Mouse (Mus musculus): ENCODE measurements around the gene 1700029I15Rik. TPM values are rescaled to one million over a fixed set of nuclear protein-coding genes. Genes with fewer than 3 reads are reported as not detected.
A peak's percentile ranks its signal among the peaks of the same experiment; 100 is the strongest.

1700029I15Rik gene
- total RNA-seq, 2 experiments from 2014 or later = 5.3 TPM

- intact Hi-C loops (cut with DNase I) = no loop called here
Observed at GRCm38 (mm10) chr2:92423702-92424461, 41.5 kb downstream of the 1700029I15Rik start.

GRCm38 (mm10) chr2:92424462-92425308 is 42.3 kb downstream of the 1700029I15Rik start:
- intact Hi-C loops (cut with DNase I) = no loop called here
- no peak for DNase-seq (ENCODE audit: extremely low spot score in 1 of 2, low spot score in 2 of 2)
- Histone ChIP-seq H3K27ac (peak overlapping the region; percentile 87), H3K4me3 (no peak overlapping the region)
- TF ChIP-seq CTCF (IDR thresholded peaks at IDR 0.05) = no peak

More at GRCm38 (mm10) chr2:92423702-92424461, 41.5 kb downstream of the 1700029I15Rik start:
- Histone ChIP-seq H3K4me3 (no peak overlapping the region), H3K27ac (peak overlapping the region; percentile 87)
- DNase-seq (ENCODE audit: extremely low spot score in 1 of 2, low spot score in 2 of 2) = peak; percentile 82 to 85
- no peak for TF ChIP-seq CTCF (IDR thresholded peaks at IDR 0.05)

- TF ChIP-seq CTCF (IDR thresholded peaks at IDR 0.05) = no peak
- Histone ChIP-seq H3K4me3 (no peak overlapping the region), H3K27ac (peak overlapping the region; percentile 82)
- intact Hi-C loops (cut with DNase I) = no loop called here
- no peak for DNase-seq (ENCODE audit: extremely low spot score in 1 of 2, low spot score in 2 of 2)
Observed at GRCm38 (mm10) chr2:92425366-92425765, 43.0 kb downstream of the 1700029I15Rik start.

- no peak overlapping the region for H3K4me3 ChIP-seq
- TF ChIP-seq CTCF (IDR thresholded peaks at IDR 0.05) = no peak
- intact Hi-C loops (cut with DNase I) = no loop called here
- no peak for DNase-seq (ENCODE audit: extremely low spot score in 1 of 2, low spot score in 2 of 2)
- peak overlapping the region; percentile 82 for H3K27ac ChIP-seq
Observed at GRCm38 (mm10) chr2:92426426-92426825, 44.1 kb downstream of the 1700029I15Rik start.

- Histone ChIP-seq H3K27ac (peak overlapping the region; percentile 83), H3K4me3 (no peak overlapping the region)
- intact Hi-C loops (cut with DNase I) = no loop called here
- DNase-seq (ENCODE audit: extremely low spot score in 1 of 2, low spot score in 2 of 2) = peak; percentile 78 to 82
- TF ChIP-seq CTCF (IDR thresholded peaks at IDR 0.05) = no peak; the same call in 1 of the 2 replicates
Observed at GRCm38 (mm10) chr2:92427882-92428281, 45.5 kb downstream of the 1700029I15Rik start.

- H3K4me3 ChIP-seq = peak overlapping the region; percentile 35
- peak overlapping the region; percentile 83 for H3K27ac ChIP-seq
- no peak for DNase-seq (ENCODE audit: extremely low spot score in 1 of 2, low spot score in 2 of 2)
- intact Hi-C loops (cut with DNase I) = loop anchor here (5.0 kb wide), 2 partner anchors 248 to 368 kb away; no protein-coding TSS in a partner anchor
- no peak for TF ChIP-seq CTCF (IDR thresholded peaks at IDR 0.05)
Observed at GRCm38 (mm10) chr2:92430089-92430488, 47.8 kb downstream of the 1700029I15Rik start.

GRCm38 (mm10) chr2:92430723-92431541 is 48.6 kb downstream of the 1700029I15Rik start:
- Histone ChIP-seq H3K27ac (peak overlapping the region; percentile 91), H3K4me3 (peak overlapping the region; percentile 97)
- intact Hi-C loops (cut with DNase I) = loop anchor here (5.0 kb wide), 2 partner anchors 249 to 369 kb away; no protein-coding TSS in a partner anchor
- peak; percentile 50 to 56 for DNase-seq (ENCODE audit: extremely low spot score in 1 of 2, low spot score in 2 of 2)
- no peak for TF ChIP-seq CTCF (IDR thresholded peaks at IDR 0.05)

GRCm38 (mm10) chr2:92431611-92432179 is 49.4 kb downstream of the 1700029I15Rik start:
- intact Hi-C loops (cut with DNase I) = loop anchor here (1.0 to 5.0 kb wide), 3 partner anchors 42 to 369 kb away; no protein-coding TSS in a partner anchor
- H3K27ac ChIP-seq = peak overlapping the region; percentile 91
- H3K4me3 ChIP-seq = peak overlapping the region; percentile 97
- DNase-seq (ENCODE audit: extremely low spot score in 1 of 2, low spot score in 2 of 2) = no peak
- no peak for TF ChIP-seq CTCF (IDR thresholded peaks at IDR 0.05)

- H3K4me3 ChIP-seq = peak overlapping the region; percentile 97
- intact Hi-C loops (cut with DNase I) = loop anchor here (1.0 to 5.0 kb wide), 3 partner anchors 43 to 370 kb away; no protein-coding TSS in a partner anchor
- no peak for TF ChIP-seq CTCF (IDR thresholded peaks at IDR 0.05)
- H3K27ac ChIP-seq = peak overlapping the region; percentile 91
- DNase-seq (ENCODE audit: extremely low spot score in 1 of 2, low spot score in 2 of 2) = no peak
Observed at GRCm38 (mm10) chr2:92432299-92433295, 50.3 kb downstream of the 1700029I15Rik start.
